Mouse (Mus musculus) regulatory T cell (primary cell): ENCODE results near the gene Prss48.

Experiments used
- in situ Hi-C: fragments of 300-600 bp; cut with MboI, MseI; formaldehyde crosslinking; loops from one replicate; pipeline ENCODE4 v1.15.1; 2025; ENCODE audit warnings: high pct_unique_total_duplicates

Gene Prss48

GRCm38 (mm10) chr3:85950914-85951313, 51.4 kb downstream of the Prss48 start:
- in situ Hi-C loops = no loop called here
